Comparison of ENCODE assay signal across 35 mouse cellular contexts in genomic region chr10:36631746-36632145, GRCm38 (mm10).
"Had no signal": no experiment of that assay in that cellular context is flagged by ENCODE, and none has a peak within 500 bp of the region (broad histone marks: within the 10 kb centered on the region; RNA-seq: fewer than 3 reads in every experiment).

No protein-coding gene starts in this region.

- DNase-seq: heart, postnatal 10 days; heart, postnatal 14 days; heart, postnatal 36 days; heart, postnatal 4 days; kidney, adult 11 months; kidney, adult 18-20 months; kidney, adult 2 months; kidney, adult 8-10 months; kidney, adult 9 months; kidney, postnatal 10 days; kidney, postnatal 14 days; kidney, postnatal 25 days; kidney, postnatal 36 days; kidney, postnatal 4 days; layer of hippocampus, adult 9-11 months; layer of hippocampus, postnatal 36 days had no signal

- H3K4me3 ChIP-seq: heart, embryonic 10.5 days; heart, embryonic 12.5 days; heart, embryonic 13.5 days; heart, embryonic 15.5 days; hindbrain, embryonic 10.5 days; hindbrain, embryonic 12.5 days; hindbrain, embryonic 13.5 days; hindbrain, embryonic 15.5 days; intestine, embryonic 15.5 days; kidney, embryonic 15.5 days; layer of hippocampus, adult 2 months had no signal

- H3K27ac ChIP-seq: heart, embryonic 10.5 days; heart, embryonic 13.5 days; heart, embryonic 15.5 days; hindbrain, embryonic 10.5 days; hindbrain, embryonic 12.5 days; hindbrain, embryonic 13.5 days; hindbrain, embryonic 14.5 days; hindbrain, embryonic 15.5 days; hindbrain, postnatal 0 days; intestine, embryonic 15.5 days; kidney, embryonic 15.5 days; kidney, postnatal 0 days; layer of hippocampus, adult 2 months had no signal

- H3K9ac ChIP-seq: heart, embryonic 12.5 days; heart, embryonic 13.5 days; heart, embryonic 15.5 days; hindbrain, embryonic 12.5 days; hindbrain, embryonic 13.5 days; hindbrain, embryonic 14.5 days; hindbrain, embryonic 15.5 days; intestine, embryonic 15.5 days; kidney, embryonic 15.5 days had no signal

- ATAC-seq: hindbrain, embryonic 16.5 days; hindbrain, postnatal 0 days; inflammation-experienced regulatory T-cells, adult 6 months; intestine, embryonic 15.5 days; intestine, embryonic 16.5 days; intestine, postnatal 0 days had no signal

- H3K4me1 ChIP-seq: heart, embryonic 10.5 days; heart, embryonic 12.5 days; heart, embryonic 15.5 days; hindbrain, embryonic 10.5 days; hindbrain, embryonic 12.5 days; hindbrain, embryonic 13.5 days; hindbrain, embryonic 15.5 days; intestine, embryonic 15.5 days; kidney, embryonic 15.5 days had no signal

- H3K27me3 ChIP-seq: heart, embryonic 12.5 days; heart, embryonic 13.5 days; heart, embryonic 15.5 days; hindbrain, embryonic 12.5 days; hindbrain, embryonic 13.5 days; hindbrain, embryonic 15.5 days; intestine, embryonic 15.5 days; kidney, embryonic 15.5 days had no signal

- H3K4me2 ChIP-seq: heart, embryonic 11.5 days; heart, embryonic 12.5 days; heart, embryonic 13.5 days; heart, embryonic 15.5 days; hindbrain, embryonic 12.5 days; hindbrain, embryonic 13.5 days; hindbrain, embryonic 14.5 days; hindbrain, embryonic 15.5 days; intestine, embryonic 15.5 days; kidney, embryonic 15.5 days had no signal

- H3K36me3 ChIP-seq: heart, embryonic 10.5 days; heart, embryonic 12.5 days; heart, embryonic 13.5 days; heart, embryonic 15.5 days; hindbrain, embryonic 10.5 days; hindbrain, embryonic 12.5 days; hindbrain, embryonic 13.5 days; hindbrain, embryonic 15.5 days; intestine, embryonic 15.5 days; kidney, embryonic 15.5 days had no signal

- H3K9me3 ChIP-seq: heart, embryonic 10.5 days; heart, embryonic 12.5 days; heart, embryonic 13.5 days; heart, embryonic 15.5 days; hindbrain, embryonic 10.5 days; hindbrain, embryonic 12.5 days; hindbrain, embryonic 13.5 days; hindbrain, embryonic 15.5 days; intestine, embryonic 15.5 days; kidney, embryonic 15.5 days had no signal
